Mouse (Mus musculus) intestine, postnatal 0 days (tissue): ENCODE results near the gene Coq10a. TPM values are rescaled to one million over a fixed set of nuclear protein-coding genes. Genes with fewer than 3 reads are reported as not detected.

Source experiments
- ATAC-seq: fragments of 200-750 bp; cut with Nextera tagmentation; 2 replicates; pipeline ENCODE4 v1.8.0; 2017; ENCODE audit warnings: mild to moderate bottlenecking, moderate TSS enrichment, moderate library complexity
- H3K27ac ChIP-seq: fragments of 300-500 bp; sonication (generic); 2 replicates; pipeline ENCODE4 v1.5.1; 2014; ENCODE audit warnings: mild to moderate bottlenecking, low read depth, low read length, moderate library complexity
- H3K27me3 ChIP-seq: fragments of 300-500 bp; sonication (generic); replicated peaks from 2 replicates; pipeline ENCODE4 v1.6.1; 2014; ENCODE audit warnings: low read length, mixed read lengths; ENCODE audit not compliant: control insufficient read depth, insufficient read depth
- H3K36me3 ChIP-seq: fragments of 300-500 bp; sonication (generic); 2 replicates; pipeline ENCODE4 v1.6.1; 2014; ENCODE audit warnings: mild to moderate bottlenecking, moderate library complexity; ENCODE audit not compliant: control insufficient read depth, insufficient read depth
- H3K4me1 ChIP-seq: fragments of 300-500 bp; sonication (generic); replicated peaks from 2 replicates; pipeline ENCODE4 v1.6.1; 2014; ENCODE audit warnings: antibody characterized with exemption, low read length, mixed read lengths; ENCODE audit not compliant: control insufficient read depth, insufficient read depth
- H3K4me2 ChIP-seq: fragments of 300-500 bp; sonication (generic); replicated peaks from 2 replicates; pipeline ENCODE4 v1.6.1; 2014; ENCODE audit warnings: low read depth, mild to moderate bottlenecking, moderate library complexity
- H3K4me3 ChIP-seq: fragments of 300-500 bp; sonication (generic); 2 replicates; pipeline ENCODE4 v1.5.1; 2014; ENCODE audit warnings: low read depth, low read length
- H3K9ac ChIP-seq: fragments of 300-500 bp; sonication (generic); 2 replicates; pipeline ENCODE4 v1.6.1; 2014; ENCODE audit warnings: mild to moderate bottlenecking, low read depth, low read length
- H3K9me3 ChIP-seq: fragments of 300-500 bp; sonication (generic); 2 replicates; pipeline ENCODE4 v1.6.1; 2016; ENCODE audit warnings: mixed run types; ENCODE audit not compliant: control insufficient read depth
- CTCF ChIP-seq: sonication (generic); IDR thresholded peaks from 2 replicates; pipeline ENCODE4 v1.5.1; 2016; ENCODE audit warnings: low read depth, mild to moderate bottlenecking, control low read depth, antibody characterized with exemption, moderate library complexity
- WGBS: fragments of 180-500 bp; shearing (Covaris S2); extraction: QIAGEN DNeasy Blood & Tissue Kit; methylation state at CpG from one replicate; pipeline ENCODE4 v1.1.7; 2014; 5-methylcytosine and 5-hydroxymethylcytosine counted together
- polyA plus RNA-seq: library from polyadenylated mRNA; unstranded; fragments of >200 nt; fragmentation: Nextera tagmentation; extraction: Ambion mirVana; gene quantifications from 2 replicates; pipeline ENCODE4 v1.2.1, GENCODE M21; 2015

The Coq10a gene
- polyA plus RNA-seq, 1 experiment from 2014 or later: 22.3 TPM

GRCm38 (mm10) chr10:128410560-128410845, 41.7 kb upstream of the Coq10a start:
- peaks cover 17% of the 10 kb centered on the region for H3K36me3 ChIP-seq
- H3K27ac ChIP-seq: peak overlapping the region; percentile 93
- H3K9me3 ChIP-seq: no peaks in the 10 kb centered on the region
- no peak overlapping the region for H3K9ac ChIP-seq
- peak overlapping the region; percentile 98 for H3K4me3 ChIP-seq
- no peaks in the 10 kb centered on the region for H3K27me3 ChIP-seq
- no peak for ATAC-seq
- peaks cover 4% of the 10 kb centered on the region; the same call in 1 of the 2 replicates for H3K4me1 ChIP-seq
- TF ChIP-seq CTCF: no peak
- WGBS: 14% methylated on average over 4 of the region's 4 CpGs
- peak overlapping the region; percentile 88 for H3K4me2 ChIP-seq

GRCm38 (mm10) chr10:128409692-128410559, 41.1 kb upstream of the Coq10a start:
- no peaks in the 10 kb centered on the region for H3K27me3 ChIP-seq
- H3K36me3 ChIP-seq: peaks cover 19% of the 10 kb centered on the region
- WGBS: 2% methylated on average over 36 of the region's 36 CpGs
- peak; percentile 86 for ATAC-seq
- H3K4me1 ChIP-seq: peaks cover 4% of the 10 kb centered on the region; the same call in 1 of the 2 replicates
- H3K9me3 ChIP-seq: no peaks in the 10 kb centered on the region
- peak overlapping the region; percentile 93 for H3K27ac ChIP-seq
- peak overlapping the region; percentile 57 for H3K9ac ChIP-seq
- peak; percentile 86 for TF ChIP-seq CTCF
- H3K4me3 ChIP-seq: peak overlapping the region; percentile 98
- H3K4me2 ChIP-seq: peak overlapping the region; percentile 88

- no peak for TF ChIP-seq CTCF
- Histone ChIP-seq H3K27ac (peak overlapping the region; percentile 80), H3K4me1 (peaks cover 4% of the 10 kb centered on the region; the same call in 1 of the 2 replicates), H3K36me3 (peaks cover 19% of the 10 kb centered on the region), H3K4me3 (peak overlapping the region; percentile 98), H3K4me2 (peak overlapping the region; percentile 88), H3K27me3 (no peaks in the 10 kb centered on the region), H3K9ac (peak overlapping the region; percentile 57), H3K9me3 (no peaks in the 10 kb centered on the region)
- 14% methylated on average over 35 of the region's 35 CpGs for WGBS
- ATAC-seq: peak; percentile 3
Observed at GRCm38 (mm10) chr10:128408591-128409535, 40.1 kb upstream of the Coq10a start.

- peaks cover 19% of the 10 kb centered on the region for H3K36me3 ChIP-seq
- H3K4me1 ChIP-seq: no peaks in the 10 kb centered on the region
- no peaks in the 10 kb centered on the region for H3K27me3 ChIP-seq
- H3K4me3 ChIP-seq: no peak overlapping the region
- 88% methylated on average over 7 of the region's 7 CpGs for WGBS
- no peak overlapping the region for H3K4me2 ChIP-seq
- no peak overlapping the region for H3K27ac ChIP-seq
- H3K9me3 ChIP-seq: no peaks in the 10 kb centered on the region
- no peak for TF ChIP-seq CTCF
- ATAC-seq: no peak
- no peak overlapping the region for H3K9ac ChIP-seq
Observed at GRCm38 (mm10) chr10:128403931-128404330, 35.1 kb upstream of the Coq10a start.

- Histone ChIP-seq H3K27me3 (no peaks in the 10 kb centered on the region), H3K4me2 (no peak overlapping the region), H3K4me1 (no peaks in the 10 kb centered on the region), H3K27ac (no peak overlapping the region), H3K9ac (no peak overlapping the region), H3K9me3 (no peaks in the 10 kb centered on the region), H3K36me3 (peaks cover 13% of the 10 kb centered on the region; the same call in 1 of the 2 replicates), H3K4me3 (no peak overlapping the region)
- TF ChIP-seq CTCF: no peak
- WGBS: 71% methylated on average over 9 of the region's 9 CpGs
- ATAC-seq: no peak
Observed at GRCm38 (mm10) chr10:128401638-128402037, 32.8 kb upstream of the Coq10a start.

- H3K9me3 ChIP-seq: no peaks in the 10 kb centered on the region
- H3K4me3 ChIP-seq: peak within 1 kb of the TSS; percentile 44
- H3K27ac ChIP-seq: peak within 1 kb of the TSS; percentile 54
- no peak for TF ChIP-seq CTCF
- ATAC-seq: peak; percentile 12; the same call in 1 of the 2 replicates
- H3K4me2 ChIP-seq: peak within 1 kb of the TSS; percentile 60
- 26% methylated on average over 2 of the region's 2 CpGs for WGBS
- peaks cover 11% of the 10 kb centered on the region; the same call in 1 of the 2 replicates for H3K36me3 ChIP-seq
- H3K9ac ChIP-seq: peak within 1 kb of the TSS; percentile 40
- H3K4me1 ChIP-seq: 0 out of 2 replicates have a peak, but pooled peaks cover under 1% of the 10 kb centered on the region
- H3K27me3 ChIP-seq: no peaks in the 10 kb centered on the region
Observed at GRCm38 (mm10) chr10:128401056-128401455, 32.3 kb upstream of the Coq10a start, which contains the start of gene Slc39a5. Gene Slc39a5 (minus strand): TSS chr10:128401229.
